Mouse (Mus musculus) hindbrain, embryonic 13.5 days (tissue): ENCODE measurements around the gene Knstrn. TPM values are rescaled to one million over a fixed set of nuclear protein-coding genes. Genes with fewer than 3 reads are reported as not detected.

ENCODE experiments used
- ATAC-seq: fragments of 200-750 bp; cut with Nextera tagmentation; 2 replicates; pipeline ENCODE4 v1.8.0; 2017; ENCODE audit warnings: moderate TSS enrichment; ENCODE audit not compliant: low FRiP score
- H3K27ac ChIP-seq: fragments of 300-500 bp; sonication (generic); 2 replicates; pipeline ENCODE4 v1.5.1; 2015; ENCODE audit warnings: inconsistent platforms, mild to moderate bottlenecking, moderate library complexity
- H3K27me3 ChIP-seq: fragments of 300-500 bp; sonication (generic); 2 replicates; pipeline ENCODE4 v1.6.1; 2015; ENCODE audit warnings: mild to moderate bottlenecking, inconsistent platforms
- H3K36me3 ChIP-seq: fragments of 300-500 bp; sonication (generic); 2 replicates; pipeline ENCODE4 v1.6.1; 2015; ENCODE audit warnings: mild to moderate bottlenecking, inconsistent platforms
- H3K4me1 ChIP-seq: fragments of 300-500 bp; sonication (generic); replicated peaks from 2 replicates; pipeline ENCODE4 v1.6.1; 2015; ENCODE audit warnings: inconsistent platforms
- H3K4me2 ChIP-seq: fragments of 300-500 bp; sonication (generic); 2 replicates; pipeline ENCODE4 v1.6.1; 2015; ENCODE audit warnings: inconsistent platforms, mild to moderate bottlenecking, moderate library complexity
- H3K4me3 ChIP-seq: fragments of 300-500 bp; sonication (generic); 2 replicates; pipeline ENCODE4 v1.5.1; 2015; ENCODE audit warnings: mild to moderate bottlenecking, inconsistent platforms
- H3K9ac ChIP-seq: fragments of 300-500 bp; sonication (generic); 2 replicates; pipeline ENCODE4 v1.6.1; 2015; ENCODE audit warnings: mild to moderate bottlenecking, inconsistent platforms
- H3K9me3 ChIP-seq: fragments of 300-500 bp; sonication (generic); 2 replicates; pipeline ENCODE4 v1.6.1; 2016; ENCODE audit warnings: inconsistent platforms
- WGBS: fragments of 180-500 bp; shearing (Covaris S2); methylation state at CpG from one replicate; pipeline ENCODE4 v1.1.7; 2015; 5-methylcytosine and 5-hydroxymethylcytosine counted together
- polyA plus RNA-seq: library from polyadenylated mRNA; unstranded; fragments of >200 nt; fragmentation: Nextera tagmentation; extraction: Ambion mirVana; gene quantifications from 2 replicates; pipeline ENCODE4 v1.2.1, GENCODE M21; 2015

The Knstrn gene
- polyA plus RNA-seq, 1 experiment from 2014 or later, result 32.9 TPM

DNA sequence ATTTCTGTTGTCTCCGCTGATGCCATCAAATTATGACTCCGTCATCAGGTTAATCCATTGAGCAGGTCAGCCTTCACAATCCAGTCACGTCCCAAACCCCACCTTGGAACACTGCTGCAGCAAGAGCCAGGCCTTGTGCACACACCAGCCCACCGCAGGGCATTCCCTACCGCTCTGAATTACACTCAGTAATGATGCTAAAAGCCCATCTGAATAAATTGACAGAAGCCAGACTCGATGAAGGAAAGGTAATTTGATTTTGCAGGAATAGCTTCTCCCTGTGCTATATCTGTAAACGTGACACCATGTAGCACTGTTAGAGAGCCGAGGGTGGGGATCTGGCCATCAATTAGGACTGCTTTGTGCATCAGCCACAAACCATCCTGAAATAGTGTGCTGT lies 61.5 kb downstream of the Knstrn start:
- no peak overlapping the region for H3K4me2 ChIP-seq
- H3K4me1 ChIP-seq, result no peaks in the 10 kb centered on the region
- WGBS, result 90% methylated on average over 8 of the region's 8 CpGs
- no peak overlapping the region for H3K4me3 ChIP-seq
- H3K27ac ChIP-seq, result no peak overlapping the region
- H3K9ac ChIP-seq, result no peak overlapping the region
- no peaks in the 10 kb centered on the region for H3K27me3 ChIP-seq
- H3K36me3 ChIP-seq, result peaks cover 71% of the 10 kb centered on the region
- H3K9me3 ChIP-seq, result no peaks in the 10 kb centered on the region
- no peak for ATAC-seq

DNA sequence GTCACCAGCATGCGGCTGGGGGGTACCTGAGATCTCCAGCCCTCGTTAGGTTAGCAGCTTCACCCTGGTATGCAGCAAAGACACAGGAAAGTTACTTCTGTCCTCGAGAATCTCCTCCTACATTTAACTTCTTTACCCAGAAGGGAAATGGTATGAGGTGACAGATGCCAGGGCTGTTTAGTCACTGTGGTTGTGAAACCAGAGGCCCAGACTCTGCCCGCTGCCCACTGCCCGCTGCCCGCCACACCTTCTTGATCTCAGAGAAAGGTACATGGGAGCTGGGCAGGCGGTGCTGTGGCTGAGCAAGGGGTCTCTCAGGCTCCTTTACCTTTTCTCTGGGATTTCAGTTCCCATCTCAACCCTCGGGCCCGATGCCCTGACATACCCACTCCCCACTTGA lies 62.6 kb downstream of the Knstrn start:
- H3K27ac ChIP-seq, result no peak overlapping the region
- H3K27me3 ChIP-seq, result no peaks in the 10 kb centered on the region
- H3K4me1 ChIP-seq, result no peaks in the 10 kb centered on the region
- no peak overlapping the region for H3K4me3 ChIP-seq
- H3K9ac ChIP-seq, result no peak overlapping the region
- peaks cover 66% of the 10 kb centered on the region for H3K36me3 ChIP-seq
- no peak overlapping the region for H3K4me2 ChIP-seq
- no peak for ATAC-seq
- H3K9me3 ChIP-seq, result no peaks in the 10 kb centered on the region
- 96% methylated on average over 9 of the region's 9 CpGs for WGBS

DNA sequence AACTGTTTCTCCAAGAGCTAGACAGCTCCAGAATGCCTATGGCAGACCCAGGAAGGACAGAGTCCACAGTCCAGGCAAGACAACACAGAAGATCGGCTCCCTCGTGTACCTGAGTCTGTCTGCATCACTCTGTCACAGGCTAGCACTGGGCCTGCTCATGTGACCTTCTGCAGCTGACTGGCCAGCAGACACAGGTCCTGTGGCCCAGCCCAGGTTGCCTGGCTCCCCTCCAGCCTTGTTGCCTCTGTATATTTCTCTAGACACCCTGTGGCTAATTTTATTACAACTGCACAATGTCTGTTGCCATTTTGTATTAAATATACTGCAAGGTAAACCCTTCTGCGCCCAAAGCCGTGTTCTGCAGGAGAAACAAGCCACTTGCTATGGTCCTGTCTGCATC lies 67.2 kb downstream of the Knstrn start:
- Histone ChIP-seq H3K36me3 (peaks cover 34% of the 10 kb centered on the region), H3K27me3 (peaks cover 15% of the 10 kb centered on the region), H3K4me3 (no peak overlapping the region), H3K9ac (no peak overlapping the region), H3K27ac (no peak overlapping the region), H3K9me3 (no peaks in the 10 kb centered on the region), H3K4me1 (peaks cover 5% of the 10 kb centered on the region), H3K4me2 (no peak overlapping the region)
- WGBS, result 87% methylated on average over 4 of the region's 4 CpGs
- no peak for ATAC-seq

DNA sequence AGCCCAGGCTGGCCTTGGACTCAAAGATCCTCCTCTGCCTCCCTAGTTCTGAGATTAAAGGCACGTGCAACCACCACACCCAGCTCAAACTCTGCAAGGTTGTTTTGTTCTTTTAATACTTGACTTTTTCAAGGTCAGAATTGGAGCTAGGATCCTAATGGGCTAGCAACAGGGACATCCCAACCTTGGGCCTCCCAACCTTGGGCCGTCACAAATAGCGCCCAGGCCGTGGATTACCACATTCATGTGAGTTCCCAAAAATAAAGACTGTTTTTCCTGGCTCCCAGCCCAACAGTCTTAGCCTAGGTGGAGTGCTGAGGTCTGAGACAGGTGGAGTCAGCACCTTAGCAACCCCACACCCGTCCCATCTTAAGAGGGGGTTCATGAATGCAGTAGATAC lies 68.2 kb downstream of the Knstrn start:
- 89% methylated on average over 5 of the region's 5 CpGs for whole genome bisulfite sequencing
- Histone ChIP-seq H3K4me2 (no peak overlapping the region), H3K4me3 (no peak overlapping the region), H3K9ac (no peak overlapping the region), H3K27me3 (peaks cover 17% of the 10 kb centered on the region), H3K36me3 (peaks cover 25% of the 10 kb centered on the region), H3K27ac (no peak overlapping the region), H3K4me1 (peaks cover 5% of the 10 kb centered on the region), H3K9me3 (no peaks in the 10 kb centered on the region)
- ATAC-seq, result no peak

- whole genome bisulfite sequencing, result 3% methylated on average over 32 of the region's 32 CpGs
- H3K27me3 ChIP-seq, result peaks cover 23% of the 10 kb centered on the region
- H3K9me3 ChIP-seq, result no peaks in the 10 kb centered on the region
- peaks cover 15% of the 10 kb centered on the region for H3K36me3 ChIP-seq
- peak overlapping the region; percentile 69 for H3K9ac ChIP-seq
- peak overlapping the region; percentile 40 for H3K4me3 ChIP-seq
- no peak overlapping the region for H3K27ac ChIP-seq
- peaks cover 5% of the 10 kb centered on the region for H3K4me1 ChIP-seq
- ATAC-seq, result peak; percentile 74
- peak overlapping the region; percentile 75 for H3K4me2 ChIP-seq
These were observed 69.3 kb downstream of the Knstrn start for GRCm38 (mm10) chr2:118882840-118883679.

DNA sequence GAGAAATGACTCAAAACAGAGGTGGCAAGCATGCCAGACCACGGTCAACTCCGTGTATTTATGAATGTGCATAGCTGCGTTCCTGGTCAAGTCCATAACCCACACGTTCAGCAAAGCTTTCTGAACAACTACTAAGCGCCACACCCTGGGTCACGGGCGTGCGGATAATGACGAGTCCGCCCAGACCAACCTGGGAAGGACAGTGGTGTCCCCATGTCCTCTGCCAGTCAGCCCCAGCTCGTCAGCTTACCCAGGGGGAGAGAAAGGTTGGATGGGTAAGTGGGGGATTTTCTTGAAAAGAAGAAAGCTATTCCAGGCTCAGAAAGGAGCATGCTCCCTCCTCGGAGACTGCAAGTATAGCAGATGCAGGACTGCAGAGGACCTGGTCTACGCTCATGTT lies 73.6 kb downstream of the Knstrn start:
- Histone ChIP-seq H3K4me2 (peak overlapping the region; percentile 25), H3K9me3 (no peaks in the 10 kb centered on the region), H3K36me3 (no peaks in the 10 kb centered on the region), H3K4me3 (no peak overlapping the region), H3K9ac (no peak overlapping the region; the same call in 1 of the 2 replicates), H3K4me1 (peaks cover 7% of the 10 kb centered on the region), H3K27ac (peak overlapping the region; percentile 23; the same call in 1 of the 2 replicates), H3K27me3 (peaks cover 39% of the 10 kb centered on the region)
- no peak for ATAC-seq
- WGBS, result 74% methylated on average over 13 of the region's 13 CpGs

- Histone ChIP-seq H3K27me3 (peaks cover 45% of the 10 kb centered on the region), H3K9ac (no peak overlapping the region; the same call in 1 of the 2 replicates), H3K9me3 (no peaks in the 10 kb centered on the region), H3K27ac (peak overlapping the region; percentile 23; the same call in 1 of the 2 replicates), H3K4me2 (peak overlapping the region; percentile 25), H3K36me3 (no peaks in the 10 kb centered on the region), H3K4me3 (no peak overlapping the region), H3K4me1 (peaks cover 5% of the 10 kb centered on the region)
- 31% methylated on average over 14 of the region's 14 CpGs for WGBS
- ATAC-seq, result 0 out of 2 replicates have a peak, but pooled peaks have one; percentile 41
These were observed 74.2 kb downstream of the Knstrn start for GRCm38 (mm10) chr2:118887845-118888548.

GRCm38 (mm10) chr2:118891173-118891572 lies 77.4 kb downstream of the Knstrn start:
- H3K27me3 ChIP-seq, result peaks cover 62% of the 10 kb centered on the region
- no peak overlapping the region for H3K27ac ChIP-seq
- H3K4me1 ChIP-seq, result peaks cover 5% of the 10 kb centered on the region
- no peaks in the 10 kb centered on the region for H3K36me3 ChIP-seq
- no peak for ATAC-seq
- WGBS, result 89% methylated on average over 4 of the region's 4 CpGs
- H3K9me3 ChIP-seq, result no peaks in the 10 kb centered on the region
- H3K4me2 ChIP-seq, result no peak overlapping the region
- no peak overlapping the region for H3K9ac ChIP-seq
- H3K4me3 ChIP-seq, result no peak overlapping the region

- H3K4me2 ChIP-seq, result peak overlapping the region; percentile 68
- H3K36me3 ChIP-seq, result no peaks in the 10 kb centered on the region
- H3K4me3 ChIP-seq, result peak overlapping the region; percentile 43
- no peaks in the 10 kb centered on the region for H3K9me3 ChIP-seq
- ATAC-seq, result no peak
- H3K27me3 ChIP-seq, result peaks cover 95% of the 10 kb centered on the region
- peaks cover 43% of the 10 kb centered on the region for H3K4me1 ChIP-seq
- H3K9ac ChIP-seq, result peak overlapping the region; percentile 68
- WGBS, result 1% methylated on average over 38 of the region's 38 CpGs
- H3K27ac ChIP-seq, result no peak overlapping the region
These were observed 82.4 kb downstream of the Knstrn start for GRCm38 (mm10) chr2:118895990-118896913.

GRCm38 (mm10) chr2:118896914-118897291 lies 83.1 kb downstream of the Knstrn start:
- no peak for ATAC-seq
- Histone ChIP-seq H3K9me3 (no peaks in the 10 kb centered on the region), H3K4me3 (peak overlapping the region; percentile 43), H3K4me2 (peak overlapping the region; percentile 68), H3K4me1 (peaks cover 43% of the 10 kb centered on the region), H3K9ac (peak overlapping the region; percentile 68), H3K27ac (no peak overlapping the region), H3K36me3 (no peaks in the 10 kb centered on the region), H3K27me3 (peaks cover 89% of the 10 kb centered on the region)
- WGBS, result under 1% methylated on average over 13 of the region's 13 CpGs

GRCm38 (mm10) chr2:118897392-118897791 lies 83.6 kb downstream of the Knstrn start:
- no peak overlapping the region for H3K27ac ChIP-seq
- peaks cover 43% of the 10 kb centered on the region for H3K4me1 ChIP-seq
- no peaks in the 10 kb centered on the region for H3K9me3 ChIP-seq
- peak overlapping the region; percentile 43 for H3K4me3 ChIP-seq
- H3K4me2 ChIP-seq, result peak overlapping the region; percentile 68
- no peaks in the 10 kb centered on the region for H3K36me3 ChIP-seq
- peaks cover 84% of the 10 kb centered on the region for H3K27me3 ChIP-seq
- WGBS, result under 1% methylated on average over 7 of the region's 7 CpGs
- ATAC-seq, result no peak
- peak overlapping the region; percentile 68; the same call in 1 of the 2 replicates for H3K9ac ChIP-seq

- Histone ChIP-seq H3K4me2 (peak overlapping the region; percentile 68; the same call in 1 of the 2 replicates), H3K27me3 (peaks cover 80% of the 10 kb centered on the region), H3K36me3 (no peaks in the 10 kb centered on the region), H3K9ac (no peak overlapping the region), H3K4me1 (peaks cover 45% of the 10 kb centered on the region), H3K27ac (no peak overlapping the region), H3K4me3 (no peak overlapping the region), H3K9me3 (no peaks in the 10 kb centered on the region)
- no peak for ATAC-seq
- WGBS, result under 1% methylated on average over 11 of the region's 11 CpGs
These were observed 84.0 kb downstream of the Knstrn start for GRCm38 (mm10) chr2:118897808-118898207.
